Mouse (Mus musculus) embryonic facial prominence, embryonic 10.5 days (tissue): ENCODE measurements at regions not wholly inside any gene's neighbourhood (a gene's known extent, or its start where the extent isn't known, plus 50 kb on each side); places are given as distances from the start of the nearest gene placed in this dataset.

Source experiments
- DNase-seq: peaks from one replicate; pipeline ENCODE4 v3.0.0-alpha.2; 2017; ENCODE audit warnings: low spot score
- H3K27ac ChIP-seq: fragments of 300-500 bp; sonication (generic); replicated peaks from 2 replicates; pipeline ENCODE4 v1.5.1; 2016; ENCODE audit warnings: mild to moderate bottlenecking
- H3K27me3 ChIP-seq: fragments of 300-500 bp; sonication (generic); replicated peaks from 2 replicates; pipeline ENCODE4 v1.6.1; 2016; ENCODE audit warnings: low read depth, mild to moderate bottlenecking; ENCODE audit not compliant: poor library complexity, severe bottlenecking
- H3K36me3 ChIP-seq: fragments of 300-500 bp; sonication (generic); replicated peaks from 2 replicates; pipeline ENCODE4 v1.6.1; 2016; ENCODE audit warnings: mild to moderate bottlenecking, moderate library complexity
- H3K4me1 ChIP-seq: fragments of 300-500 bp; sonication (generic); 2 replicates; pipeline ENCODE4 v1.6.1; 2016
- H3K4me3 ChIP-seq: fragments of 300-500 bp; sonication (generic); 2 replicates; pipeline ENCODE4 v1.5.1; 2016; ENCODE audit warnings: mild to moderate bottlenecking, moderate library complexity
- H3K9me3 ChIP-seq: fragments of 300-500 bp; sonication (generic); 2 replicates; pipeline ENCODE4 v1.6.1; 2016; ENCODE audit warnings: mild to moderate bottlenecking
- WGBS: fragments of 180-500 bp; shearing (Covaris S2); methylation state at CpG from one replicate; pipeline ENCODE4 v1.1.7; 2016; 5-methylcytosine and 5-hydroxymethylcytosine counted together

DNA sequence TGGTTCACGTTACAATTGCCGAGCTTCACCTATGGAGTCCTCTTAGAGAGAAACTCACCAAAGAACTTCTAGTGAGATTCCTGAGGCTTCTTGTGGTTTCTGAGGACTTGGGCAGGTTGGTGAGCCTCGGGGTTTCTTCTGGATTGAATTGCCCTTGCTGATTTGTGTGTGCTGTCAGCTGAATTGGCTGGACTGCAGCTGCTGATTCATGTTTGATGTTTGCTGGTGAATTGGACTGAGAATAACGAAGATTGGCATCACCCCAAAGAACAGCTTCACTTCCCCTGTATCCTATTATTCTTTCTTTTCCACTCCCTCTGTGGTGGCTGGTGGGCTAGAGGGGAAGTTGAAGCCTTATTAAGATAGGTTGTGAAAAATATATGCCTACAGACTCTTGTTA, 158.4 kb downstream of the Syk start:
- H3K27me3 ChIP-seq = no peaks in the 10 kb centered on the region
- H3K36me3 ChIP-seq = no peaks in the 10 kb centered on the region
- WGBS = 80% methylated on average over 4 of the region's 4 CpGs
- H3K4me1 ChIP-seq = no peaks in the 10 kb centered on the region
- H3K9me3 ChIP-seq = no peaks in the 10 kb centered on the region
- no peak overlapping the region for H3K27ac ChIP-seq
- DNase-seq = no peak
- no peak overlapping the region for H3K4me3 ChIP-seq

DNA sequence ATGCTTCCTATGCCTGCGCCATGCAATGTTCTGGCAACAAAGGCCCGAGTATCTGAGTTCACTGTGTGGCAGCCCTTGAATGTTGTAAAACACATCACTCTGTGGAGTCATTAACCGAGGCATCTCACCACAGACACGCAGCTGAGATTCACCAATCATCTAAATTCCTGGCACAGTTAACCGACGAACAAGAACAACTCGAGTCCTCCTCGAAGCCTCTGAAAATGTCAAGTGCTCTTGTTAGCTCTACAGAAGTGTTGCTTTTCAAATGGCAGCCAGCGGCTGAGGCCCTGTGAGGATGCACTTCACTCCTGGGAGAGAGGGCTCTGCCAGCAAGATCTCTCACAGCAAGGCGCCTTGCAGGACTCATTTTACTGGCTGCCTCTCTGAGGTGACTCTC, 173.0 kb downstream of the Syk start:
- Histone ChIP-seq H3K4me1 (peaks cover 10% of the 10 kb centered on the region; the same call in 1 of the 2 replicates), H3K4me3 (no peak overlapping the region), H3K9me3 (no peaks in the 10 kb centered on the region), H3K27ac (no peak overlapping the region), H3K27me3 (peaks cover 6% of the 10 kb centered on the region), H3K36me3 (no peaks in the 10 kb centered on the region)
- 78% methylated on average over 10 of the region's 10 CpGs for WGBS
- DNase-seq = no peak

DNA sequence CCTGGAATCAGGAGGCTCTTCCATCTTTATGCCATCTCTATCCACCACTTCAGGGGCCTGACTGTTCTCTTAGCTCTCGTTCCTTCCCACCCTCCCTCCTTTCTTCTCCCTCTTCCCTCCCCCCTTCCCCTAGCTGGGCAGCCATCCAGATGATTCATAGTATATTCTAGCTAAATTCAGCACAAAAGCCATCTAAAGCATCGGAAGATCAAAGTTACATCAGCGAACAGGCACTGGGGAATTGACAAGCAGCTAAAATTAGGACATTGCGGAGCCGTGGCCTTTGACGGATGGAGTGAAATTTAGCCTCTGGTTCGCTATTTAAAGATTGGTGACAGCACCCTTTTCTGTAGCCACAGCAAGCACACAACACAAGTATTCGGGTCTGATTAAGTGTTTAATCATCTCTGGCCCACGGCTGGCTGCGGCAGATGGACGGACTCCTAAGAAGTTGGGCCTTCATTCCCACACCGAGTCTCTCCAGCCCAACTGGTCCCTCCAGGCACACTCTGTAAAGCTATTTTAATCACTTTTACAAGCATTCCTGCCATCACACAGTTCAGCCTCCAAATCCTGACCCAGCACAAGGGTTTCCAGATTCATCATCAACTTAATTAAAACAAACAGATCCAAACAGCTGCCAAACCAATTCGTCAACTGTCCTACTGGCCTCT, 163.8 kb downstream of the Auh start:
- Histone ChIP-seq H3K9me3 (no peaks in the 10 kb centered on the region), H3K27me3 (no peaks in the 10 kb centered on the region), H3K4me3 (no peak overlapping the region), H3K36me3 (no peaks in the 10 kb centered on the region), H3K27ac (no peak overlapping the region), H3K4me1 (peaks cover 15% of the 10 kb centered on the region)
- DNase-seq = no peak
- WGBS = 70% methylated on average over 13 of the region's 13 CpGs

DNA sequence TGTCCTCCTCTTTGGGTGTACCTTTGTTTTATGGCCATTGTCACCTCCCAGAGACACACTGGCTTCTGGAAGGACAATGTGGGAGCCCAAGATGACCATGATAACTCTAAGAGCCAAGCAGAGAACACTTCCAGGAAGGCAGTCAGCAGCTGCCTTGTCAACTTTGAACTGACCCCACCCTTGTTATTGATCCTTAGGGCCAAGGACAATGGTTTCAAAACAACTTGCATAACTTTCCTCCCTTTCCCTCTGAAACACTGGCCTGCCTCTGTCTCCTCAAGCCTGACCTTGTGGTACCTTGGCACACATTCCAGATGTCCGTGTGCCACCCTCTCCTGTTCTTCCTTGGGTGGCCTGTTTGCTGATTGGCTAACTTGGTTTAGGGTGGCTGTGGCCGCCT, 163.2 kb downstream of the Auh start:
- whole genome bisulfite sequencing = 81% methylated on average over 2 of the region's 2 CpGs
- H3K9me3 ChIP-seq = no peaks in the 10 kb centered on the region
- H3K4me1 ChIP-seq = peaks cover 15% of the 10 kb centered on the region
- DNase-seq = no peak
- no peaks in the 10 kb centered on the region for H3K36me3 ChIP-seq
- H3K27ac ChIP-seq = no peak overlapping the region
- H3K27me3 ChIP-seq = no peaks in the 10 kb centered on the region
- H3K4me3 ChIP-seq = no peak overlapping the region

DNA sequence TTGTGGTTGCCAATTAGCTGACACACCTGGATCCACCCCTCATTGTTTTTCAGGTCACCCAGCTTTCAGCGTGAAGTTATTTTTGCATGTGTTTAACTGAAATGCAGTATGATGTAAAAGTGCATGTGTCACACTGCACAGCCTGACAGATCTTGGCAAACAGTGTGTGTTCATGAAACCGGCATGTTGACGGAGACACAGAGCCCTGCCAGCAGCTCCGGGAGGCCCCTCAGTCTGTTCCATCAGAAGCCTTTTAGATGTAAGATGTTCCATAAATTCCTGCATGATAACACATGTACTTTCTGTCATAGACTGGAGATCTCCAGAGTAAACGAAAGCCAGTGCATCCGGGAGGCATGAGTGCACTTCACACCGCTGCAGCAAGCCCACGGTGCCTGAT, 159.5 kb downstream of the Auh start:
- H3K4me3 ChIP-seq = no peak overlapping the region
- no peak overlapping the region for H3K27ac ChIP-seq
- no peaks in the 10 kb centered on the region for H3K36me3 ChIP-seq
- H3K9me3 ChIP-seq = no peaks in the 10 kb centered on the region
- peaks cover 14% of the 10 kb centered on the region for H3K4me1 ChIP-seq
- no peak for DNase-seq
- H3K27me3 ChIP-seq = no peaks in the 10 kb centered on the region
- WGBS = 94% methylated on average over 8 of the region's 8 CpGs

DNA sequence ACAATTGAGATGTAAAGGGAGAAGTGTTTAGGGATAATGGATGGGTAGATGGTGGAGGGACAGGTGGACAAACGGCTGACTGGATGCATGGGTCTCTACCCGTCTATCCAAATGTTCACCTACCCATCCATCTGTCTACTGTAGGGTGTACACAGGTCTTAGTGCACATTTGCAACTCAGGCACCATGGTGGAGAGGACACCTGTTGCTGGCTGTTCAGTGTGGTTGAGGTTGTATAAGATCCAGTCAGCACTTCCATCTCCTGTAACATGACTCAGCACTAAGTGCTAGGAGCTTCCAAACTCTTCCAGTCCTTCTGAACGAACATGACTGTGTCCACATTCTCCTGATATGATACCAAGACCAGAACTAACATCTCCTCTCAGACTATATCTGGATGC, 158.0 kb downstream of the Auh start:
- Histone ChIP-seq H3K27ac (no peak overlapping the region), H3K9me3 (no peaks in the 10 kb centered on the region), H3K4me1 (0 out of 2 replicates have a peak, but pooled peaks cover under 1% of the 10 kb centered on the region), H3K36me3 (no peaks in the 10 kb centered on the region), H3K4me3 (no peak overlapping the region), H3K27me3 (no peaks in the 10 kb centered on the region)
- WGBS = 86% methylated on average over 3 of the region's 3 CpGs
- no peak for DNase-seq

DNA sequence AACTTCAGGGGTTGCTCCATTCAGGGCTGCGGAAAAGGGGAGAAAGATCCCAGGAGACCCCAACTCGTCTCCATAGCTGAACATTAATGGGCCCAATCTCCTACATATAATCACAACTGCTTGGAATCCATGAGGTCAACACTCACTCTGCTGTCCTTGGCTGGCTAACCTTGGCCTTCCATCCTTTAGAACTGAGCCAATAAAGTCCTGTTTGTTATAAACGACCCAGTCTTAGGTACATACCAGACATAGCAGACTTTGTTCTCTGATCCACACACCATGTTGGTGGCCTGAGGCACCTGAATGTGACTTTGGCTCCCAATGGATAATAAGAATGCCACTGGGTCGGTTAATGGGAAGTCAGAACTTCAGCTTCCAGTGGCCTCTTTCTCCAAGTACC, 157.4 kb downstream of the Auh start:
- no peaks in the 10 kb centered on the region for H3K36me3 ChIP-seq
- H3K4me1 ChIP-seq = no peaks in the 10 kb centered on the region
- no peaks in the 10 kb centered on the region for H3K9me3 ChIP-seq
- no peak overlapping the region for H3K4me3 ChIP-seq
- no peak overlapping the region for H3K27ac ChIP-seq
- H3K27me3 ChIP-seq = no peaks in the 10 kb centered on the region
- 80% methylated on average over 4 of the region's 4 CpGs for WGBS
- no peak for DNase-seq

DNA sequence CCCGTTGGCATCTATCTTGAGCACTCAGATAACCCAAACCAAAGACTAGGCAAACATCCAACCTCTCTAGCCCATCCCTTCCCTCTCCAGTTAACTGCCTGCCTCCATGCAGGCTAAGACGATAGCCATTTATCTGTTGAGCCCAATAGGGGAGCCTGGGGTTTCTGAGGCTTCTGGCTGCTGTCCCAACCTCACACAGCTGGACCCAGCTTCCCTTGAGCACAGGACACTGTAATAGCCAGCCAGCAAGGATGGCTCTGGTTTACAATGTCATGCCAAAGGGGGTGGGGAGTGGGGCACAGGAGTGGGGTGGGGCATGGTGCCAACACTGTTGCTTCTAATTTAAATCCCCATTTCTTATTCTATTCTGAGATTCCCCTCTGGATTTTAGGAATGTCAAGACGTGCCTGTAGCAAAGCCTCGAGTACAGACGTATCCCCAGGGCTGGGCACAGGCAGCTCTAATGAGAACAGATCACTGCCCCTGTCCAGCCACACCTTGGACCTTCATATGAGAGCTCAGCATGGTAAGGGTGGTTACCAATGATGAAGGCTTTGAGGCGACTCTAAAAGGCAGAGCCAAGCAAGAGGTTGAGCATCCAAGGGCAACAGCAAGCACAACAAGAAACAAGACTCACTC, 152.0 kb downstream of the Auh start:
- H3K4me3 ChIP-seq = no peak overlapping the region
- H3K9me3 ChIP-seq = no peaks in the 10 kb centered on the region
- no peak for DNase-seq
- peaks cover 18% of the 10 kb centered on the region for H3K4me1 ChIP-seq
- 81% methylated on average over 6 of the region's 6 CpGs for WGBS
- H3K27me3 ChIP-seq = no peaks in the 10 kb centered on the region
- no peaks in the 10 kb centered on the region for H3K36me3 ChIP-seq
- H3K27ac ChIP-seq = 0 out of 2 replicates have a peak overlapping the region, but pooled peaks have one; percentile 35

DNA sequence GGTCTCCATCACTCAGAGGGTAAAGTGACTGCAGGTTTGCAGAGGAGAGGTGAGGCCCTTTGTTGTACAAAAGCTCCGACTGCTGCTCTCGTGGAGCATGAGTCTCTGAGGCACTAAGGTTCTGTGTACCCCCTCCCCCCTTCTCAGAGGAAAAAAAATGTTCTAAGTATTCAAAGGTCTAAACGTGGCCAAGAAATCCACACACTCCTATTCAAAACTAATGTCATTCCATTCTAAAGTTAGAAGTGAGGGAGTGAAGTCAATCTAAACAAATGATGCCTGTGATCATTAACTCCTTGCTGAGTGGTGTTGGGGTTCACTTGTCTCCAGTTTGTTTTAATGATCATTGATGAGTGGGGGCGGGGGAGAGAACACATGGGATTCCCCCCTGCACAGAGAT, 150.6 kb downstream of the Auh start:
- H3K27ac ChIP-seq = no peak overlapping the region; the same call in 1 of the 2 replicates
- no peak for DNase-seq
- no peak overlapping the region for H3K4me3 ChIP-seq
- no peaks in the 10 kb centered on the region for H3K9me3 ChIP-seq
- no peaks in the 10 kb centered on the region for H3K27me3 ChIP-seq
- no peaks in the 10 kb centered on the region for H3K36me3 ChIP-seq
- H3K4me1 ChIP-seq = peaks cover 18% of the 10 kb centered on the region
- 49% methylated on average over 4 of the region's 4 CpGs for WGBS
